Mouse (Mus musculus) embryonic facial prominence, embryonic 13.5 days (tissue): ENCODE data around the gene Gpr157. TPM values are rescaled to one million over a fixed set of nuclear protein-coding genes. Genes with fewer than 3 reads are reported as not detected.

Experiments
- ATAC-seq: fragments of 200-750 bp; cut with Nextera tagmentation; 2 replicates; pipeline ENCODE4 v1.8.0; 2017; ENCODE audit warnings: low read depth; ENCODE audit not compliant: insufficient number of reproducible peaks, insufficient read depth, low FRiP score, low TSS enrichment
- H3K27ac ChIP-seq: fragments of 300-500 bp; sonication (generic); 2 replicates; pipeline ENCODE4 v1.5.1; 2015; ENCODE audit warnings: moderate library complexity, mild to moderate bottlenecking, inconsistent platforms
- H3K27me3 ChIP-seq: fragments of 300-500 bp; sonication (generic); 2 replicates; pipeline ENCODE4 v1.6.1; 2015; ENCODE audit warnings: mild to moderate bottlenecking, inconsistent platforms
- H3K36me3 ChIP-seq: fragments of 300-500 bp; sonication (generic); 2 replicates; pipeline ENCODE4 v1.6.1; 2015; ENCODE audit warnings: mild to moderate bottlenecking, inconsistent platforms
- H3K4me1 ChIP-seq: fragments of 300-500 bp; sonication (generic); 2 replicates; pipeline ENCODE4 v1.6.1; 2015; ENCODE audit warnings: inconsistent platforms
- H3K4me2 ChIP-seq: fragments of 300-500 bp; sonication (generic); 2 replicates; pipeline ENCODE4 v1.6.1; 2015; ENCODE audit warnings: moderate library complexity, mild to moderate bottlenecking, inconsistent platforms
- H3K4me3 ChIP-seq: fragments of 300-500 bp; sonication (generic); 2 replicates; pipeline ENCODE4 v1.5.1; 2015; ENCODE audit warnings: mild to moderate bottlenecking, inconsistent platforms
- H3K9ac ChIP-seq: fragments of 300-500 bp; sonication (generic); 2 replicates; pipeline ENCODE4 v1.6.1; 2015; ENCODE audit warnings: mild to moderate bottlenecking, inconsistent platforms
- H3K9me3 ChIP-seq: fragments of 300-500 bp; sonication (generic); 2 replicates; pipeline ENCODE4 v1.6.1; 2016; ENCODE audit warnings: inconsistent platforms
- whole genome bisulfite sequencing: fragments of 180-500 bp; shearing (Covaris S2); methylation state at CpG from one replicate; pipeline ENCODE4 v1.1.7; 2015; ENCODE audit warnings: mixed read lengths; 5-methylcytosine and 5-hydroxymethylcytosine counted together
- polyA plus RNA-seq: library from polyadenylated mRNA; unstranded; fragments of >200 nt; fragmentation: Nextera tagmentation; extraction: Ambion mirVana; gene quantifications from 2 replicates; pipeline ENCODE4 v1.2.1, GENCODE M21; 2015

Gene Gpr157
- polyA plus RNA-seq, 1 experiment from 2014 or later, result 1.5 TPM

DNA sequence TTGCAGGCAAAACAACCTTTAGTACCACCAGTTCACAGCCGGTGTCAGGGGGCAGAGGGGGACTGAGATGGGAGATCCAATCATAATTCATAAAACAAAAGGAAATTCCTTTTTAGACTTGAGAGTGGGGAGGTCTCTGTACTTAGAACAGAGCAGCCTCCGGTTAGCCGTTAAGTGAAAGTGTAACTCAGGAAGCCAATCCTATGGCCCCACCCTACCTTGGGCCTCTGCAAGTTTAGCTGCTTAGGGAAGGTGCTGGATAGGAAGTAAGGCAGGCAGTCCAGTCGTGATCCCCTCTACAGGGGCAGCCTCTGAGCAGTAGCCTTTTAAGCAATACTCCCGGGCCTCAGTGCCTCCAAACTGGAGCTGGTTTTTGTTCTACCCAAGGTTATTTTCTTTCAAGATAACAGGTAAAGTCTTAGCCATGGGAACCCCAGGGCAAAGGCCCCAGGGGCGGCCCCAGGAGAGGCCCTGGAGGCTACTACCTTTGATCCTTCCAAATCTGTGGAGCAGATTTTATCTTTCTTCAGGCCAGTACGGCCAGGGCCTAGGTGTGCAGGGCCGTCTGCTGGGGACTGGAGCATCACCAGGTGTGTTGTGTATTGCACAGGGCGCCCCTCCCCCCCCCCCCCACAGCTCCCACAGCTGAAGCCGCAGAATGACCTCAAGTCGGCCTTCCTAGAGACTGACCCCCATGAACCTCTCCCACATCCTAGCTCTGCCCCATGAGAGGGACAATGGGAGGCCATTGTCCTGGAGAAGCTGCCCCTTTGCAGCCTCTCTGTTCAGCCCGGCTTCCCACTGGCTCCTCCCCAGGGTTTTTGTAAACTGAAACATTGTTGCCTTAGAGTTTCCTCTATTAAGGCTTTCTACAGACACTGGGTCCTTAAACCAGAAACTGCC is 6.6 kb downstream of the Gpr157 start:
- 28% methylated on average over 12 of the region's 12 CpGs for WGBS
- Histone ChIP-seq H3K27me3 (peaks cover 11% of the 10 kb centered on the region), H3K4me2 (no peak overlapping the region), H3K9me3 (no peaks in the 10 kb centered on the region), H3K27ac (no peak overlapping the region), H3K4me3 (no peak overlapping the region), H3K9ac (no peak overlapping the region), H3K4me1 (peaks cover 19% of the 10 kb centered on the region), H3K36me3 (no peaks in the 10 kb centered on the region)
- ATAC-seq, result no peak

GRCm38 (mm10) chr4:150094463-150094789 is 7.3 kb downstream of the Gpr157 start:
- ATAC-seq, result no peak
- H3K9me3 ChIP-seq, result no peaks in the 10 kb centered on the region
- 42% methylated on average over 5 of the region's 5 CpGs for WGBS
- H3K4me2 ChIP-seq, result no peak overlapping the region
- H3K4me3 ChIP-seq, result no peak overlapping the region
- H3K9ac ChIP-seq, result no peak overlapping the region
- H3K4me1 ChIP-seq, result peaks cover 19% of the 10 kb centered on the region
- H3K27me3 ChIP-seq, result peaks cover 7% of the 10 kb centered on the region; the same call in 1 of the 2 replicates
- H3K36me3 ChIP-seq, result no peaks in the 10 kb centered on the region
- H3K27ac ChIP-seq, result no peak overlapping the region

- Histone ChIP-seq H3K4me1 (peaks cover 19% of the 10 kb centered on the region), H3K4me3 (no peak overlapping the region), H3K9ac (no peak overlapping the region), H3K27ac (no peak overlapping the region), H3K4me2 (no peak overlapping the region), H3K9me3 (no peaks in the 10 kb centered on the region), H3K27me3 (peaks cover 13% of the 10 kb centered on the region), H3K36me3 (no peaks in the 10 kb centered on the region)
- ATAC-seq, result no peak
- WGBS, result 78% methylated on average over 7 of the region's 7 CpGs
Measured at GRCm38 (mm10) chr4:150096309-150096708, 9.1 kb downstream of the Gpr157 start.

- H3K27ac ChIP-seq, result no peak overlapping the region
- H3K36me3 ChIP-seq, result peaks cover 1% of the 10 kb centered on the region; the same call in 1 of the 2 replicates
- peaks cover 13% of the 10 kb centered on the region for H3K27me3 ChIP-seq
- H3K9me3 ChIP-seq, result no peaks in the 10 kb centered on the region
- ATAC-seq, result no peak
- WGBS, result 57% methylated on average over 4 of the region's 4 CpGs
- H3K4me3 ChIP-seq, result no peak overlapping the region
- H3K4me1 ChIP-seq, result peaks cover 19% of the 10 kb centered on the region
- H3K4me2 ChIP-seq, result no peak overlapping the region
- no peak overlapping the region for H3K9ac ChIP-seq
Measured at GRCm38 (mm10) chr4:150097847-150098246, 10.7 kb downstream of the Gpr157 start.

DNA sequence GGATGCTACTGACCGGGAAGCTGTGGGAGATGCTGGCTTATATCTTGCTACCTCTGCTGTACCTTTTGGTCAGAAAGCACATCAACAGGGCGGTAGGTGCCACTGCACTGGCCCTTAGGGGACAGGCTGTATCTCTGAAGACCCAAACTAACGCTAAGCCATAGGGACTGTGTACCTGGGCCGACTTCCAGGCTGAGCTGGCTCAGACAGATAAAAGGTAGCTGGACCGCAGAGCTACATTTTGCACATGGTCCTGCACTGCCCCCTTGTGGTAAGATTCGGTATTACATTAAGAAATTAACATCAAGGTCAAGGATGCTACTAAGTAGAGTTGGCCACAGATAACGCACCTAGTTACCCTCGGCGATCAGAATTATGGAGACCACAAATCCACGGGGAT is 11.7 kb downstream of the Gpr157 start:
- H3K4me1 ChIP-seq, result peaks cover 14% of the 10 kb centered on the region
- no peak overlapping the region for H3K4me3 ChIP-seq
- no peak overlapping the region for H3K9ac ChIP-seq
- H3K27ac ChIP-seq, result no peak overlapping the region
- no peak overlapping the region for H3K4me2 ChIP-seq
- H3K9me3 ChIP-seq, result no peaks in the 10 kb centered on the region
- ATAC-seq, result no peak
- H3K36me3 ChIP-seq, result peaks cover 4% of the 10 kb centered on the region; the same call in 1 of the 2 replicates
- 18% methylated on average over 10 of the region's 10 CpGs for WGBS
- peaks cover 13% of the 10 kb centered on the region for H3K27me3 ChIP-seq

DNA sequence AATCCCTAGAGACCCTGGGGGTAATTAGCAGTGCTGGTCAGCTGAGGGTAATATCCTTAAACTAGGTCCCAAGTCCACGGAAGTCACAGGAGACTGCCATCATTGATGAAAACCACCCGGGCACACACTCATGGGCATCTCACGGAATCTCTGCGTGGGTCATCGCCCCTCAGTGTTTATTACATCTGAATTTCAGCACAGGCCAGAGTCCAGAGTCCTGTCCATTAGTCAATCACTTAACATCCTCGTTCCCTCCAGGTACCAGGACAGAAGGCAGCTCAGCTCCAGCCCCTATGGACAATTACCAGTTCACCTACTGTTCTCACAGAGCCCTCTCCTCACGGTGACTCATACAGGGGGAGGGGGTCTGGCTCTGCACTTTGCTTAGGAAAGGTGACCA is 15.7 kb downstream of the Gpr157 start:
- Histone ChIP-seq H3K4me1 (0 out of 2 replicates have a peak, but pooled peaks cover 6% of the 10 kb centered on the region), H3K9me3 (no peaks in the 10 kb centered on the region), H3K4me3 (no peak overlapping the region), H3K27ac (no peak overlapping the region), H3K4me2 (no peak overlapping the region), H3K9ac (no peak overlapping the region), H3K36me3 (peaks cover 4% of the 10 kb centered on the region; the same call in 1 of the 2 replicates), H3K27me3 (peaks cover 13% of the 10 kb centered on the region)
- no peak for ATAC-seq
- WGBS, result 90% methylated on average over 7 of the region's 7 CpGs

DNA sequence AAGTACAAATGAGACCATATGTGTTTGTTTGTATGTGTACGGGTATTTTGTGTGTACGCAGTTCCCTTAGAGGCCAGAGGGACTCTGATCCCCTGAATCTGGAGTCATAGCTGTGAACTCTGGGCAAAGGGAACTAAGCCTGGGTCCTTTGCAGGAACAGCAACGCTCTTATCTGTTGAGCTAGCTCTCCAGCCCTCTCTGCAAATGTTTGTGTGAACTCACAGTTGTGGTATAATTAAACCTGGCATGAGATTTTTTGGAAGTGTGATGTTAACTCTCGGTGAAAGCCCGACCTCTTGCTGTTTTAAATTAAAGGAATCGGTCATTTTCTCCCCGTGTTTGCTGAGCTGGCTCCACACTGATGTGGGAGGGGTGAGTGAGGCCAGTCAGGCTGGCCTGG is 18.5 kb downstream of the Gpr157 start:
- Histone ChIP-seq H3K36me3 (peaks cover 4% of the 10 kb centered on the region; the same call in 1 of the 2 replicates), H3K4me3 (no peak overlapping the region), H3K4me2 (no peak overlapping the region), H3K27me3 (peaks cover 3% of the 10 kb centered on the region; the same call in 1 of the 2 replicates), H3K4me1 (0 out of 2 replicates have a peak, but pooled peaks cover 4% of the 10 kb centered on the region), H3K9ac (no peak overlapping the region; the same call in 1 of the 2 replicates), H3K27ac (no peak overlapping the region), H3K9me3 (no peaks in the 10 kb centered on the region)
- WGBS, result 43% methylated on average over 7 of the region's 7 CpGs
- no peak for ATAC-seq

- Histone ChIP-seq H3K9ac (no peak overlapping the region), H3K4me3 (no peak overlapping the region), H3K36me3 (peaks cover 4% of the 10 kb centered on the region; the same call in 1 of the 2 replicates), H3K4me2 (no peak overlapping the region), H3K9me3 (no peaks in the 10 kb centered on the region), H3K27me3 (no peaks in the 10 kb centered on the region), H3K27ac (no peak overlapping the region), H3K4me1 (0 out of 2 replicates have a peak, but pooled peaks cover 4% of the 10 kb centered on the region)
- WGBS, result 82% methylated on average over 5 of the region's 5 CpGs
- no peak for ATAC-seq
Measured at GRCm38 (mm10) chr4:150106637-150107036, 19.5 kb downstream of the Gpr157 start.

DNA sequence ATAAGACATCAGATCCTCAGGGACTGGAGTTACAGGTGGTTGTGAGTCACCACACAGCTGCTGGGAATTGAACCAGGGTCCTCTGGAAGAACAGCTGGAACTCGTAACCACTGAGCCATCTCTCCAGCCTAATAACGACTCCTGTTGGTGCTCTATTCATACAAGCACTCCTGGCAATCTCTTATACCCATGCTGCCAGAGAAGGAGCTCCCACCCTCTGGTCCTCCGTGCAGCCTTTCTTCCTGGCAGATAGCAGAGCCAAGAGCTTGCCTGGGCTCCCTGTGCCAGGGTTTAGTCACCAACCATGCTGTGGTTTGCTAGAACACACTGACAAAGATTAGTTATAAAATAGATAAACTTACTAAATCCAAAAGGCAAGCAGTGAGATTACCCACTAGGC is 22.5 kb downstream of the Gpr157 start:
- Histone ChIP-seq H3K27me3 (no peaks in the 10 kb centered on the region), H3K4me3 (no peak overlapping the region), H3K4me1 (0 out of 2 replicates have a peak, but pooled peaks cover 4% of the 10 kb centered on the region), H3K4me2 (no peak overlapping the region), H3K9me3 (no peaks in the 10 kb centered on the region), H3K36me3 (no peaks in the 10 kb centered on the region), H3K27ac (no peak overlapping the region), H3K9ac (no peak overlapping the region)
- no peak for ATAC-seq
- 47% methylated on average over 3 of the region's 3 CpGs for WGBS

GRCm38 (mm10) chr4:150110373-150110772 is 23.2 kb downstream of the Gpr157 start:
- WGBS, result 73% methylated on average over 9 of the region's 9 CpGs
- ATAC-seq, result no peak

GRCm38 (mm10) chr4:150112867-150113266 is 25.7 kb downstream of the Gpr157 start:
- Histone ChIP-seq H3K27me3 (no peaks in the 10 kb centered on the region), H3K4me2 (peak overlapping the region; percentile 44), H3K36me3 (no peaks in the 10 kb centered on the region), H3K9me3 (no peaks in the 10 kb centered on the region), H3K9ac (no peak overlapping the region), H3K27ac (no peak overlapping the region), H3K4me3 (no peak overlapping the region; the same call in 1 of the 2 replicates), H3K4me1 (no peaks in the 10 kb centered on the region)
- WGBS, result 3% methylated on average over 15 of the region's 15 CpGs
- ATAC-seq, result no peak

More at GRCm38 (mm10) chr4:150110373-150110772, 23.2 kb downstream of the Gpr157 start:
- Histone ChIP-seq H3K9me3 (no peaks in the 10 kb centered on the region), H3K27me3 (no peaks in the 10 kb centered on the region), H3K9ac (no peak overlapping the region), H3K4me3 (no peak overlapping the region), H3K4me2 (no peak overlapping the region), H3K27ac (no peak overlapping the region), H3K4me1 (0 out of 2 replicates have a peak, but pooled peaks cover 4% of the 10 kb centered on the region), H3K36me3 (no peaks in the 10 kb centered on the region)
